Mouse (Mus musculus) gastrocnemius, adult 8-10 months (tissue): ENCODE measurements at regions not wholly inside any gene's neighbourhood (a gene's known extent, or its start where the extent isn't known, plus 50 kb on each side); places are given as distances from the start of the nearest gene placed in this dataset.

Source experiments
- DNase-seq, 2 experiments: peaks; one replicate each; pipeline ENCODE4 v3.0.0; 2022; ENCODE audit warnings: low spot score in 2 of 2

DNA sequence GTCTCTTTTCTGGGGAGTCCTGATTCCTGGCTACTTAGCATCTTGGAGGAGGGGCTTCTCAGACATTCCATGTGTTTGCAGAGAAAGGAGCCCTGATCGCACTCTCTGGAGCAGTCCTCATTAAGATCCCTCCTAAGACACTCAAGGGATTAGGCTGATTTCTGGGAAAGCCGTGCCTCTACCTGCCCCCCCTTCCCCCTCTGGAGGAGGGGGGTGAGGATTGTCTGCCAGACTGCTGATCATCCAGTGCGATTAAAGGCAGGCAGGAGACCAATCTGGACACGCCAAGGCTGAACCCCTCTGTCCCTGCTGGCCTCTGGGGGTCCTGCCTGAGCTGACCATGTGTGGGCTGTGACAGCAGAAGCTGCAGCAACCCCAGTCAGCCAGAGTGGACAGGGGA, 65.4 kb downstream of the Vegfa start:
- no peak for DNase-seq

DNA sequence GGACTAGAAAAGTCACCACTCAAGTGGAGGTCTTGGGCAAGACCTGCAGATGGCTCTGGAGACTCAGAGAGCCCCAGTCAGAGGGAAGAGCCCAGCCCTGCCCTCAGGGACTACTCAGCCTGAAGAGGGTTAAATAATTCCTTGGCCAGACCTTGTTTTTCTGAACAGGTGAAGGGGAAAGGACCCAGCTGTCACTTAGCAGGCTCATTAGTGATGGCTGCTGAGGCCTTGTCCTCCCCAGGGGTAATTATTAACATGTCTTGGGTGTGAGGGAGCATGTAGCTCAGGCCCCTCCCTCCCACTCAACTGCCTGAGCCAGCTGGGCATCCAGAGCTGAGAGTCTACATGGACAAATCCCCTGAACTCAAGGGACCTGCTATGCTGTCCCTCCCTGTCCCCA, 68.1 kb downstream of the Vegfa start:
- DNase-seq, result no peak

DNA sequence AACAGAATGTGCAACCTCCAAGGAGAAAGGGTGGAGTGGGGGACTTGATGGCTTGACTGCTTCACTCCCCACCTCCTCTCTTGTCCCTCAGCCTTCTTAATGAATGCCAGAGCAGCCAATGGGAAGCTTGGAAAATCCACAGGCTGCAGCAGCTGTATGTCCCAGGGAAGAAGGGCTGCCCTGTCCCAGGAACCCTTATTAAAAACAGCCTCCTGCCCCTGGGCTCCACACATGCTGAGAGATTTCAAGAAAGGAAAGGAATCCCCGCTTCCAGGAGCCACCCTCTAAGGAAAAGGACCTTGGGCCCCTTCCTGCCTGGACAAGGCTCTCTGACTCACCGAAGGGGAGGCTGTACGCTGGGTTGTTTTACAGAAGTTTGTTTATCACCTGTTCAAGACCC, 68.8 kb downstream of the Vegfa start:
- DNase-seq, result no peak

DNA sequence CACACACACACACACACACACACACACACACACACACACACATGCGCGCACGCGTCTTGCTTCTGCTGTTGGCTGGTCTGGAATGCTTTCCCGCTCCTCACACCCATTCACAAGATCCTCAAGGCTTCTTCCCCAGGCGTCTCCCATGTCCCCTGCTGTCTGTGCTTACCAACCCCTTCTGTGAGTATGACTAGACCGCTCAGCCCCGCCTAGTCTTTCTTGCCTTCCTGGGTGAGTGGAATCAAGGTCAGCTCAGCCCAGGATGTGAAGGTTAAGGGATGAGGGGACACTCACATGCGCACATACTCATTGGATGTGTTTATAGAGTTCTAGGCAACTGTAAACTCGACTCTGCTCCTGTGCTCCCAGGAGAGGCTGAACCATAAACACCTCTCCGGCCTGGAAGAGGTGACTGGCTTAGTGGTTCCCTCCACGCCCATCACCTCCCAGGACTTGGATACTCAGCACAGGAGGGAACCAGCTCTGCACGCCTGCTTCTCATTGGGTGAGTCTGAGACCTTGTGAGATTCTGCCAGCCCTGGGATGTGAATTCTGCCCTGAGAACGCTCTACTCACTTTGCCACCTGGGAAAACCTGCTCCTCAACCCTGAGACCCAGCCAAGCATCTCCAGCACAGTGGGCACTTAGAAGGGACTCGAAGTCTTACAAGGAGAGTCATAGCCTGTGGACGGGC, 70.4 kb downstream of the Vegfa start:
- no peak for DNase-seq

DNA sequence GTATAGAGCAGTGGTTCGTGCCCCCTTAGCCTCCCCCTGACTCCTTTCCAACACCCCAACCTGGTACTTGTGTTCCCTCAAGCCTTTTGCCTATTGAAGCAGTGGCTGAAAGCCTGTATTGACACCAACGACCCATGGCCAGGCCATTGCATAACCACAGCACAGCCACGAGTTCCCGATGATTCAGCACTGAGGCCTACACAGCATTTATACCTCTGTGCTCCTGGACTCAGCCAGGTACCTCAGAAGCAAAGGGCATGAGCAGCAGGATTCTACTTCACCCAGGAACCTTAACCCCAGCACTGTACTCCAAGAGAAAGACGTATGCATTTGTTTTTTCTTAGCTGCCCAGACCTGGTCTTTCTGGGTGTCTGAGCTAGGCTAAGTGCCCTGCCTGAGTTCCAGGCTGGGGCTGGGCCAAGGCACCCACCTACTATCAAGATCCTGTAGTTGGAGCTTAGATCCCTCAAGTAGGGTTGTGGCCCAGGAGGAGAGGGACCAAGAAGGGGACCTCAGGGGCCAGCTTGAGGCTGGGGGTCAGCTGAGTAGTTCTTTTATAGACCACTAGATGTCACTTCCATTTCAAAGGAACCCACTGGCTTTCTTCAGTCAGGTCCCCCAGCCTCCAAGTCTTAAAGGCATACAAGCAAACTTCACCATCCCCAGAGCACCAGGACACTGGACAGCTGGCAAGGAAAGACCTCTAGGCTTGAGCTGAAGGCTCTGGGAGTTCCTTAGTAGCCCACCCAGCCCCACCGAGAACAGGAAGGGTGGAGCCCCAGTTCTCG, 73.9 kb downstream of the Vegfa start:
- DNase-seq, result no peak

DNA sequence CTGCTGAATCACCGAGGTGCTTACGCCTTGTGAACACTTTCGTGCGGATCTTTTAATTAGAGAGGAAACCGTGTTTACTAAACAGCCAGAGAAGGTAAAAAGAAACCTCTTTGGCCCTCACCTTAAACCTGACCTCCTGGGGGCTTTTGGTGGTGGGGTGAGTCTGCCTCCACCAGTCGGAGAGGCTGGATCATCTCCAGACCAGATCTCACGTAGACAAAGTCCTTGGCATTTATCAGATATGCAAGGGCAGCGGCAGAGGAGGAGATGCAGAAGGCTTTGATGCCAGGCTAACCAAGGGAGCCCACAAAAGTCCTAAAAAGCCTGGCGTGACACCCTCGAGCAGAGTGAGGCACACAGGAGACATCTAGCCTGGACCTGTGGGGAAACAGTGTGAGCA, 76.7 kb downstream of the Vegfa start:
- DNase-seq, result no peak

DNA sequence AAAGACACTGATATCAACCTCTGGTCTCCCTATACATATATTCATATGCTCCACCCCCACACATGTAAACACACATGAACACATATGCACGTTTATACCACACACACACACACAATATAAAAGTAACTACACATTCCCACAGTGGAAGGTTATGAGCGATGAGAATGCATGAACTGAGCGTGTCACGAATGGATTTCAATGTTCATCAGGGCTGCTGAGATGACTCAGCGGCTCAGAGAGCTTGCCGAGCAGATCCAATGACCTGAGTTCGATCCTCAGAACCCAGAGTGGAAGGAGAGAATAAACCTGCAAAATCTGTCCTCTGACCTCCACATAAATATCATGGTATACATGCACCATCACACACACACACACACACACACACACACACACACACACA, 77.3 kb downstream of the Vegfa start:
- no peak for DNase-seq

DNA sequence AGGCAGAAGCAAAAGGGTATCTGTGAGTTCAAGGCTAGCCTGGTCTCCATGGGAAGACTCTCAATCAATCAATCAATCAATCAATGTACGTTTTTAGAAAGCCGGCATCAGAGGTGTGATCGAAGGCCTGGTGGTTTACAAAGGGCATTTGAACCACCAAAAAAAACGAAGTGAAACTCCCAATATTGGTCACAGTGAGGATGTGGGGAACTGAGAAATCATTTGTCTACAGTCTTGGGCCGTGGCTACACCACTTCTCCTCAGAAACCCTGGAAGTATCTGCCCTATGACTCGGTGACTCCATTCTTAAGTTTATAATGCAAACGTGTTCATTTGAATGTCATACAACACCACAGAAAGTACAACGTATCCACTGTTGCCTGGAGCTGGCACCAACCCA, 78.6 kb downstream of the Vegfa start:
- DNase-seq, result no peak

DNA sequence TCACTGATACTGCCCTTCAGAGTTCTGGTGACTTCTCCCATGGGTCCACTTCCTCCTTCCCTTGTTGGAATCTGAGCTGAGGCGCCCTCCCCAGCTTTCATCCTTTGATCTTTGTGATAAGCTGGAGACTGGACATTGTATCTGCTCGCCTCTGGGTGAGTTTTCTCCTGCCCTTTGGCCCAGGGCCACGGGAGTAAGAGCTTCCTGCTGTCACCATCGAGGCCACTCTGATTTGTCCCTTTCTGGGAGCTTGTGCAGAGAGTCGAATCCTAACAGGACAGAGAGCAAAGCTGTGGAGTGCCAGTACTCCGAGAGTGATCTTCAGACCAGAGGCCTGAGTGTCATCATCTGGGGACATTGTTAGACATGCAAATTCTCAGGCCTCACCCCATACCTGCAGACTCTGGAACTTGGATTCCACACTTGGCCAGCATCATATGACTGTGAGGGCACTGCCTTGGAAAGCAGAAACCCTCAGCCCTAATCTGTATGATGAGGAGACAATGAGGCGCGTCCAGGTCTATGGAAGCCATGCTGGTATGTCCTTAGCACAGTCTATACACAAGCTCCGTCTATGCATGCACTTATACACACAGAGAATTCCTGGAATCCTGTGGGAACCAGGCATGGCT, 81.5 kb downstream of the Vegfa start:
- no peak for DNase-seq

DNA sequence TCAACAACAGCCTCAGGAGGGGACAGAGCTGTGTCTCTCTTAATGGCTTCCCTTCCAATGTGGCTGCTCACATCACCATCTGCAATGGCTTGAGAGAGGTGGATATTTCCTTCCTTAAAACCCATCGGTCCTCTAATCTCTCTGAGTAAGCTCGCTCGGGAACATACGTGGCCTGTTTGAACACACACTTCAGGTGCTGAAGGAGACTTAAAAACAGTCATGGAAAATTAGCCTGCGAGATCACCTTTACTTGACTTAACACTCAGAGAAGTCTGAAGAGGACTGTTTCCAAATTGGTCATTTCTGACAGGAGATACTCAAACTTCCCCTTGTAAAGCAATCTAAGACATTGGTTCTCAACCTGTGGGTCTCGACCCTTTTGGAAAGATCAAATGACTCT, 83.0 kb downstream of the Vegfa start:
- DNase-seq, result no peak

DNA sequence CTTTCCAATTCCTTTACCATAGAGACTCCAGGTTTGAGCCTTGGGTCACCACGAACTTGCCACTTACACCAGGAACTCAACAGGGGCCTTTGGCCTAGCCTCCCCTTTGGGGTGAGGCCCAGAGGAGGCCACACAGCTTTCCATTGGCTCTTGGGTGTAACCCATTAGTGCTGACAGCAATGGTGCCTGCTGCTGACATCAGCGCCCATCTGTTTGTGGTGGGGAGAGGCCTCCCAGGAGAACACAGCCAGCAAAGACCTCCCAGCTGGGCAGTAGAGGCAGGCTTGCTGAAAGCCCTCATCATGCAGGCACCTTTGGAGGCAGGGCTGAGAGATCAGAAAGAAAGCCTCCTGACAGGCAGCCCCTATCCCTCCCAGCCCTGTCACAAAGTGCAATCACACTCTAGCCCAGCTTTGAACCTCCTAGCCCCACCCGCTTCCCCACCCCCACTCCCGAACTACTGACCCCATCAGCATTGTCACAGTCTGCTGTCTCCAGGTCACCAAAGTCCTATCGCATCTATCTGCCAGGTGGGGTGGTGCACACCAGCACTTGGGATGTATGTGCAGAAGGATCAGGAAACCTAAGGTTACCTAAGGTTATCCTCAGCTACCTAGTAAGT, 83.7 kb downstream of the Vegfa start:
- DNase-seq, result no peak

DNA sequence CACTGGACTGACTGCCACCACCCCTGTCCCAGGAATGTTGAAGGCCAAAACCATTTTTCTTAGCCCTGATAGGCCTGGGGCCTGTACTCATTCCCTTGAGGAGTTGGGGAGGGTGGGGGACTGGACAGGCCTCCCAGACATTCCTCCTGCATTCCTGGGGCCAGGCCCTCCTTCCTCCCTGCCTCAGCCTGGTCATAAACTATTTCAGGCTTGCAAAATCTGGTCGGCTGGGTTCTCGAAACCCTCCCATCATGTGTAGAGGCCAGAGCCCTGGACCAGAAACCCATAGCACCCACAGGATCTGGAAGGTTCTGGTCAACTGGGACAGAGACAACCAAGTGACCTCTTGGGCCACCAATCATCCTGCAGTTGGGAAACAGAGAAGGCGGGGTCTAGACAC, 87.2 kb downstream of the Vegfa start:
- DNase-seq, result no peak

DNA sequence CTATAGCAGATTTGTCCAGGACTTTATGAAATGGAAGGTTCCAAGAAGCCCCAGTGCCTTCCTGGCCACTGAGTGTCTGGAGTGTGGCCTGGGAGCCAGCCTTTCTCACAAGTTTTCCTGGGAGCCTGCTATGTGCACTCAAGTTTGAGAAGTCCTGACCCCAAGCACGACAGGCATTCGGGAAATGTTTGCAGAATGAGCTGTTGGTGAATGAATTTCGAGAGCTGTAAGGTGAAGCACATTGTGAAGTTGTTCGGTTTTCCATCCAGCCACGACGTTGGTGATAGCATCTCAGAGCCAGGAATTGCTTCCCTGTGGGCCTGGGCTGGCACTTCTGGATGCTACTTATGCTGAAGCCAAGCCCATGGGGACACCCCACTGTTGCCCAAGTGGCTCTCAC, 88.9 kb downstream of the Vegfa start:
- DNase-seq, result no peak

DNA sequence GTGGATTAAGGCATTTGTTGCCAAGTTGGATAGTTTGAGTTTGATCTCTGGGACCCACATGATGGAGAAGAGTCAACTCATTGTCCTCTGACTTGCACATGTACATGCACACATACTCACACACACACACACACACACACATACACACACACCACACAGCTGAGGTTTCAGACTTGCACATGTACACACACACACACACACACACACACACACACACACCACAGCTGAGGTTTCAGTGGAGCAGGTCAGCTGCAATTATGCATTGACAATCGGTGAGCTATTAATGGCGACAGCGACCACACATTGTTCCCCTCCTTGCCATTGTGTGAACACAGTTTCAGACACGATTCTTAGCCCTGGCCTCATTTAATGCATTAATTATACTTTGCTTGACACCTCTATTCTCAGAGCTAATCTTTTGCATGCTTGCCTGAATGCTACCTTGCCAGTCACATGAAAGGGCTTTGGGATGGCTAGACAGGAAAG, 90.2 kb downstream of the Vegfa start:
- no peak for DNase-seq

DNA sequence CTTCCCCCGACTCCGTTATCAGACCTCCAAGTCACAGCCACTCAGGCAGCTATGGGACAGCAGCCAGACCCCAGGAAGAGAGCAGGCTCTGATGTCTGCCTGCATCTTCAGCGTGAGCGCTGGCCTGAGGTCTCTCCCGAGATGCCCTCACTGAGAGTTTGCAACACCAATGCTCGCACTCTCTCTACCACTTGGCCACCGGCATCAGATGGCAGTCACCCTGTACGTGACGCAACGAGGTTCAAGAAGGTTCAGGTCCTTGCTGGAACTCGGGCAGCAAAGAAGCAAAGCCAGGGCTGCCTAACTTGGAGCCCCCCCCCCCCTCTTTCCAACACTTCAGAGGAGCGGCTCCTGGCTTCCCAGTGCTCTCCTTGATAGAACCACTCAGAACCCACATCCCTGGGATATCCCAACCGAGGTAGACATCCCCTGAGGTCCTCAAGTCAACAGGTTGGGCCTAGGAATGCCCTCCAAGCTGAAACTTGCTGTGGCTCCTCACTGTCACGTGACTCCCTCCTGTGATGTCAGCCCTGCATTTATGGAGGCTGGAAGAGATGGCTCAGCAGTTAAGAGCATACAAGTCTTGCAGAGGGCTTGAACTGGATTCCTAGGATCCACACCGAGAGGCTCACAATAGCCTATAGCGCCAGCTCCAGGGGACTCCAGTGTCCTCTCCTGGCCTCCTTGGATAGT, 91.9 kb downstream of the Vegfa start:
- DNase-seq, result no peak

DNA sequence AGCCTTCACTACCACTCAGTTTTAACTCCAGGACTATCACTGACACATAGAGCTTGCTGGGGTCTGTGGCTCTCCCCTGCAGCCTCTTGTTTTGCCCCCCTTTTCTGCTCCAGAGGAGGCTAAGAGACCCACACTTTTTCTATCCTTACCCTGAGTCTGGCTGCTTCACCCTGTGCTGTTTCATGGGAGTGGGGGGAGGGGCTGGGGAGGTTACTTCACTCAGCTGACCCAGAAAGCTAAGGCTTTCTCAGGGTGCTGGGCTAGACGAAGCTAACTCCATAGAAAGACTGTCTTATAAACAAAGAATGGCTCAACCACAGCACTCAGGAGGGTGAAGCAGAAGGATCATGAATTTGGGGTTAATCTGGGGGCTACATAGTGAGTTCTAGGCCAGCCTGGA, 93.9 kb downstream of the Vegfa start:
- DNase-seq, result no peak

DNA sequence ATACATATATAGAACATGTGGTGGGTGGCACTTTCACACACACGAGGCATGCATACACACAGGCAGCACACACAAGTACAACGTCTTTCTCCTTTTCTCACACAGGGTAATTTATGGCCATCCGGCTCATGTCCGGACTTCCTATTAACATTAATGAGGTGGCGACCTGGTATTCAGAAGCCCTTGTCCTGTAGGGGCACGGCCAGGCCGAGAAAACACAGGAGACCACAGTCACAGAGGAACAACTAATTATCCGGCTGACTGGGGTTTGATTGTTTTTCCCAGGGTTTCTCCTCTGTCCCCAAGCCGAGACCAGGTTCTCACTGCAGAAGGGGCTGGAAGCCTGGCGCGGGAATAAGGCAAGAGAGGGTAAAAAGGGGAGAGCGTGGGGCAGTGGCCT, 95.6 kb downstream of the Vegfa start:
- no peak for DNase-seq

DNA sequence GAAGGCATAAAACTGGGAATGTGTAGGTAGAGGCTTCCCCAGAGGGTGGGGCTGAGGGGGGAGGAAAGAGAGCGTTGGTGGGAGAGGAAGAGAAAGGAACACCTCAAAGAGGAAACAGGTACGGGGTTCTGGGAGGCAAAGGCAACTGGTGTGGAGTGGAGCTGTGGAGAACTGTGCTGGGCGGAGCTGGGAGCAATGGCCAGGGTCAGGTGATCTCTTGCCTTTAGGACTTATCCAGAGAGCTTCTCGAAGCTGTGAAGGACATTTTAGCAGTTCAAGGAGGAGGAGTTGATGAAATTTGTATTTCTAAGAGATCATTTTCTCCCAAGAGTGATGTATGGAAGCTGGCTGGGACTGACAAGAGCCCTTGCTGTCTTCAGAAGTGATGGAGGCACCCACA, 96.9 kb downstream of the Vegfa start:
- DNase-seq, result no peak

DNA sequence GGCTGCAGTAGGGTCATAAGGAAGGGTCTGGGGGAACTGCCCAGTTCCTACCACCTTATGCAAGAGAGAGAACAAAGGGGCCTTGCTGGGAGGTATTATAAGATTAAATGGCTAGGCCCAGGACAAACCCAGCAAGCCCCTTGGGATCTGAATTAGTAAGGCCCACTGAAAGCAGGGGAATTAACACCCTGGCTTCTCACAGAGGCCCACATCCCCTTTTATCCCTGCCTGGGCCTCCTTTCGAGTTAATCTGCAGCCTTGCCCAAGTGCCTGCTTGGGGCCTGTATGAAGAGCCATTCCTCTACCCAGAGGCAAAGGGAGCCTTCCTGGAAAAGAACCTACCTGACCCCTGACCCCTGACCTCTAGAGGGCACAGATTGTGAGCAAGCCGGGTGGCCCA, 98.2 kb downstream of the Vegfa start:
- DNase-seq, result no peak

DNA sequence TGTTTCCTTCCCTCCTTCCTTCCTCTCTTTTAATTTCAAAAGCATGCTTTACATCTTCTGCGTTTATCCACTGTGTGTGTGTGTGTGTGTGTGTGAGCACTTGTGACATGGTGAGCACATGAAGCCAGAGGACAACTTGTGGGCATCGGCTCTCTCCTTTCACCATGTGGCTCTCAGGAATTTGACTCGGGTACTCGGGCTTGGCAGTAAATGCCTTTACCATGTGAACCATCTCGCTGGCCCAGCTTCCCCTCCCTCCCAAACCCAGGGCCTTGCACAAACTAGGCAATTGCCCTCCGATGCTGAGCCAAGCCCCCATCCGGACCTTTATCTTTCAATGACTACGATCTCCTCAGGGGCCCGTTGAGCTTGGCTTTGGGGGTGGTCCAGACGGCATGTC, 99.1 kb downstream of the Vegfa start:
- DNase-seq, result peak in 1 of 2 experiments; percentile 28

DNA sequence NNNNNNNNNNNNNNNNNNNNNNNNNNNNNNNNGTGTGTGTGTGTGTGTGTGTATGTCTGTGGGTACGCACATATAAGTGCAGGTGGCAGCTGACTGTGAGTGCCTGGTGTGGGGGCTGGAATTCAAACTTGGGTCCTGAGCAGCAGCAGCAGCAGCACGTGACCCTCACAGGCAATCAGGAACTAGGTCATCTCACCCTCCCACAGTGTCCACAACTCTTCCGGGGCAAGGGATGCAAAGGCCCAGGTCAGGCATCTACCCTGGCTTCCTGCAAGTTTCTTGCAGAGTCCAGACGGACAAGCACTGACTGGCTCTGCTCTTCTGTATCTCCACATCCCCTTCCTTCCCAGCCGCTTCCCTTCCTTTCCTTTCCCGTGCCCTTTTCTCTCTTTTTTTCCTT, 99.6 kb downstream of the Vegfa start:
- DNase-seq, result no peak

DNA sequence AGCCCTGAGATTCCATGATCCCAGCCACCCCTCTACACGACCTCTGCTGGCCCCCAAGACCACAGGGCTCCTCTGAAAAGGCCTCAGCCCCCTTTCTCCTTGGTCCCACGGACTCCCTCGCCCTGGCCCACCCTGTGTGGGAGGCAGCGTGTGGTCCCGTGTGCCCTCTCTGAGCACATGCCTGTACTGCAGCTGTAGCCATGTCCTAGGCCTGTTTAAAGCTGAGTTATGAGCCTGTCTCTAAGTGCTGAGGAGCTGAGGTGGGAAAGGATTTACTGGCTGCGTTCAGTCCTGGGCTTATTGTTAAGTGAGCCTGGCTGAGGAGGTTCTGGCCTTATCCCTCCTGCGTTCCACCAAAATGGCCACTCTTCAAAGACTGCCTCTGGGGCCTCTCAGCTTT, 102.6 kb downstream of the Vegfa start:
- DNase-seq, result no peak
